Mouse (Mus musculus): Measurements from ENCODE around the gene Cct3. TPM values are rescaled to one million over a fixed set of nuclear protein-coding genes. Genes with fewer than 3 reads are reported as not detected.
"Not testable (repeated sequence)": the region's sequence is repeated elsewhere in the genome, so short reads cannot be mapped to it uniquely, and the experiment has no call there.

Gene Cct3
- polyA plus RNA-seq, 1 experiment from 2014 or later, result 488 TPM

GRCm38 (mm10) chr3:88365705-88366361 is 68.9 kb downstream of the Cct3 start:
- Histone ChIP-seq H3K4me3 (peak overlapping the region; percentile 50), H3K4me2 (peak overlapping the region; percentile 74), H3K9ac (peak overlapping the region; percentile 61; the same call in 1 of the 2 replicates), H3K27me3 (replicated peaks) (peaks cover 31% of the 10 kb centered on the region), H3K4me1 (peaks cover 61% of the 10 kb centered on the region), H3K36me3 (peaks cover 18% of the 10 kb centered on the region), H3K9me3 (replicated peaks) (peaks cover 10% of the 10 kb centered on the region), H3K27ac (no peak overlapping the region)
- ATAC-seq, result no peak
- 31% methylated on average over 34 of the region's 34 CpGs for WGBS (ENCODE audit: insufficient replicate concordance)

GRCm38 (mm10) chr3:88366830-88367428 is 70.0 kb downstream of the Cct3 start:
- peak; percentile 36; the same call in 1 of the 2 replicates for ATAC-seq
- Histone ChIP-seq H3K4me3 (peak overlapping the region; percentile 28), H3K4me1 (peaks cover 51% of the 10 kb centered on the region), H3K4me2 (peak overlapping the region; percentile 64), H3K27me3 (replicated peaks) (peaks cover 31% of the 10 kb centered on the region)
- 9% methylated on average over 20 of the region's 22 CpGs for WGBS (ENCODE audit: insufficient replicate concordance)
- H3K27ac ChIP-seq; H3K36me3 ChIP-seq; H3K9ac ChIP-seq; H3K9me3 ChIP-seq (replicated peaks): not testable (repeated sequence)

GRCm38 (mm10) chr3:88367517-88367916 is 70.6 kb downstream of the Cct3 start:
- not testable (repeated sequence) for H3K36me3 ChIP-seq; H3K27ac ChIP-seq; H3K9ac ChIP-seq; H3K9me3 ChIP-seq (replicated peaks); ATAC-seq; H3K4me3 ChIP-seq
- Histone ChIP-seq H3K4me1 (peaks cover 45% of the 10 kb centered on the region), H3K4me2 (peak overlapping the region; percentile 64), H3K27me3 (replicated peaks) (peaks cover 31% of the 10 kb centered on the region)
- WGBS (ENCODE audit: insufficient replicate concordance), result 39% methylated on average over 3 of the region's 7 CpGs

GRCm38 (mm10) chr3:88368511-88368910 is 71.6 kb downstream of the Cct3 start:
- H3K4me2 ChIP-seq; H3K27ac ChIP-seq; H3K9me3 ChIP-seq (replicated peaks); H3K9ac ChIP-seq; H3K4me3 ChIP-seq; H3K36me3 ChIP-seq; ATAC-seq: not testable (repeated sequence)
- WGBS (ENCODE audit: insufficient replicate concordance), result 71% methylated on average over 7 of the region's 7 CpGs
- peaks cover 31% of the 10 kb centered on the region for H3K27me3 ChIP-seq (replicated peaks)
- H3K4me1 ChIP-seq, result peaks cover 35% of the 10 kb centered on the region

Other genes starting within 250 kb of the Cct3 start
- 72.1 TPM in 2 replicates for gene Naxe, start 238.6 kb upstream of the Cct3 start, polyA plus RNA-seq (2016; fragmentation: Nextera tagmentation; extraction: Ambion mirVana)
- not detected in 2 replicates for gene Ttc24, start 218.8 kb upstream of the Cct3 start, polyA plus RNA-seq (2016; fragmentation: Nextera tagmentation; extraction: Ambion mirVana)
- 11.2 and 11.8 TPM in 2 replicates for gene Iqgap3, start 215.1 kb upstream of the Cct3 start, polyA plus RNA-seq (2016; fragmentation: Nextera tagmentation; extraction: Ambion mirVana)
- 12.1 and 13.6 TPM in 2 replicates for gene Mef2d, start 154.7 kb upstream of the Cct3 start, polyA plus RNA-seq (2016; fragmentation: Nextera tagmentation; extraction: Ambion mirVana)
- 14.5 and 16.0 TPM in 2 replicates for gene Rhbg, start 42.4 kb upstream of the Cct3 start, polyA plus RNA-seq (2016; fragmentation: Nextera tagmentation; extraction: Ambion mirVana)
- 0.20 TPM in 1 of 2 replicates, not detected in the other for gene Gm38392, start 9.9 kb upstream of the Cct3 start, polyA plus RNA-seq (2016; fragmentation: Nextera tagmentation; extraction: Ambion mirVana)
- 9.8 and 10.4 TPM in 2 replicates for gene Tsacc, start 117 bp upstream of the Cct3 start, polyA plus RNA-seq (2016; fragmentation: Nextera tagmentation; extraction: Ambion mirVana)
- gene Glmp, start 27.9 kb downstream of the Cct3 start, polyA plus RNA-seq (2016; fragmentation: Nextera tagmentation; extraction: Ambion mirVana), result 93.8 and 96.4 TPM in 2 replicates
- gene Tmem79, start 39.0 kb downstream of the Cct3 start, polyA plus RNA-seq (2016; fragmentation: Nextera tagmentation; extraction: Ambion mirVana), result 1.6 and 2.0 TPM in 2 replicates
- gene Smg5, start 39.1 kb downstream of the Cct3 start, polyA plus RNA-seq (2016; fragmentation: Nextera tagmentation; extraction: Ambion mirVana), result 56.1 and 58.8 TPM in 2 replicates
- gene Paqr6, start 67.5 kb downstream of the Cct3 start, polyA plus RNA-seq (2016; fragmentation: Nextera tagmentation; extraction: Ambion mirVana), result 9.2 and 10.0 TPM in 2 replicates
- 0.11 and 0.13 TPM in 2 replicates for gene Bglap3, start 75.6 kb downstream of the Cct3 start, polyA plus RNA-seq (2016; fragmentation: Nextera tagmentation; extraction: Ambion mirVana)
- gene Bglap2, start 81.6 kb downstream of the Cct3 start, polyA plus RNA-seq (2016; fragmentation: Nextera tagmentation; extraction: Ambion mirVana), result not detected in 2 replicates
- not detected in 2 replicates for gene Bglap, start 87.3 kb downstream of the Cct3 start, polyA plus RNA-seq (2016; fragmentation: Nextera tagmentation; extraction: Ambion mirVana)
- gene Pmf1, start 113.2 kb downstream of the Cct3 start, polyA plus RNA-seq (2016; fragmentation: Nextera tagmentation; extraction: Ambion mirVana), result 104 and 115 TPM in 2 replicates
- 14.0 and 14.9 TPM in 2 replicates for gene Slc25a44, start 128.0 kb downstream of the Cct3 start, polyA plus RNA-seq (2016; fragmentation: Nextera tagmentation; extraction: Ambion mirVana)
- 14.4 and 17.6 TPM in 2 replicates for gene Sema4a, start 164.1 kb downstream of the Cct3 start, polyA plus RNA-seq (2016; fragmentation: Nextera tagmentation; extraction: Ambion mirVana)
- 189 TPM in 2 replicates for gene Lmna, start 212.8 kb downstream of the Cct3 start, polyA plus RNA-seq (2016; fragmentation: Nextera tagmentation; extraction: Ambion mirVana)
- 2.8 and 3.1 TPM in 2 replicates for gene Mex3a, start 235.3 kb downstream of the Cct3 start, polyA plus RNA-seq (2016; fragmentation: Nextera tagmentation; extraction: Ambion mirVana)

Data from liver, embryonic 12.5 days (tissue).